ENCODE assay signal across 17 mouse cellular contexts in genomic region chr15:31517186-31517585, GRCm38 (mm10). TPM values are rescaled to one million over a fixed set of nuclear protein-coding genes. Genes with fewer than 3 reads are reported as not detected.
DNase-seq lines count a peak whose midpoint lies in the region; ATAC-seq and TF ChIP-seq lines count a peak whose summit lies in the region.
"Had no signal": no experiment of that assay in that cellular context is flagged by ENCODE, and none has a peak within 500 bp of the region (broad histone marks: within the 10 kb centered on the region; RNA-seq: fewer than 3 reads in every experiment).

No protein-coding gene starts in this region.

- H3K27me3 ChIP-seq in liver, embryonic 11.5 days (replicated peaks; ENCODE audit: control insufficient read depth, insufficient read depth, low read length): no peaks in the 10 kb centered on the region
- no peaks in the 10 kb centered on the region for H3K27me3 ChIP-seq in liver, embryonic 12.5 days (replicated peaks)
- H3K27me3 ChIP-seq: heart, embryonic 15.5 days; hindbrain, embryonic 12.5 days; limb, embryonic 13.5 days; midbrain, embryonic 12.5 days had no signal

- no peak overlapping the region for H3K4me3 ChIP-seq in gastrocnemius, adult 2 months
- H3K4me3 ChIP-seq in liver, embryonic 11.5 days (ENCODE audit: low read depth, low read length): no peak overlapping the region
- no peak overlapping the region for H3K4me3 ChIP-seq in liver, embryonic 12.5 days
- H3K4me3 ChIP-seq: heart, embryonic 15.5 days; hindbrain, embryonic 12.5 days; limb, embryonic 13.5 days; midbrain, embryonic 12.5 days had no signal

- peak; percentile 57 for TF ChIP-seq CTCF in gastrocnemius, adult 2 months (IDR thresholded peaks at IDR 0.05)

- H3K9me3 ChIP-seq in liver, embryonic 11.5 days (ENCODE audit: control insufficient read depth, low read length): no peaks in the 10 kb centered on the region
- no peaks in the 10 kb centered on the region for H3K9me3 ChIP-seq in liver, embryonic 12.5 days (replicated peaks)
- H3K9me3 ChIP-seq: heart, embryonic 15.5 days; hindbrain, embryonic 12.5 days; limb, embryonic 13.5 days; midbrain, embryonic 12.5 days had no signal

- H3K4me1 ChIP-seq in liver, embryonic 11.5 days (replicated peaks; ENCODE audit: control insufficient read depth, insufficient read depth, low read length): peaks cover 8% of the 10 kb centered on the region
- H3K4me1 ChIP-seq in liver, embryonic 12.5 days: peaks cover 61% of the 10 kb centered on the region
- H3K4me1 ChIP-seq: hindbrain, embryonic 12.5 days; limb, embryonic 13.5 days had no signal

- H3K36me3 ChIP-seq in liver, embryonic 11.5 days (ENCODE audit: control insufficient read depth, insufficient read depth, low read length): no peaks in the 10 kb centered on the region
- no peaks in the 10 kb centered on the region for H3K36me3 ChIP-seq in liver, embryonic 12.5 days
- H3K36me3 ChIP-seq: heart, embryonic 15.5 days; hindbrain, embryonic 12.5 days; limb, embryonic 13.5 days; midbrain, embryonic 12.5 days had no signal

- H3K27ac ChIP-seq in gastrocnemius, adult 2 months: no peak overlapping the region
- H3K27ac ChIP-seq in liver, embryonic 11.5 days (ENCODE audit: low read depth, low read length): no peak overlapping the region
- no peak overlapping the region for H3K27ac ChIP-seq in liver, embryonic 12.5 days
- H3K27ac ChIP-seq: heart, embryonic 15.5 days; hindbrain, embryonic 12.5 days; limb, embryonic 13.5 days; midbrain, embryonic 12.5 days had no signal

- ATAC-seq in liver, embryonic 11.5 days (replicated peaks; ENCODE audit: low FRiP score): 0 out of 2 replicates have a peak, but pooled peaks have one; percentile 23
- ATAC-seq in liver, embryonic 12.5 days: no peak
- ATAC-seq in erythroid progenitor cell, adult 5-6 weeks (replicated peaks; ENCODE audit: low FRiP score, poor library complexity, severe bottlenecking): 0 out of 2 replicates have a peak, but pooled peaks have one; percentile 39
- ATAC-seq in megakaryocyte-erythroid progenitor cell, adult 5-6 weeks (replicated peaks; ENCODE audit: low FRiP score, low TSS enrichment, poor library complexity, severe bottlenecking): peak; percentile 54; the same call in 1 of the 2 replicates

- intact Hi-C loops in gastrocnemius, adult 2 months (cut with DNase I): loop anchor here (1.0 kb wide), 1 partner anchor 69 kb away; no protein-coding TSS in a partner anchor
- intact Hi-C loops in gastrocnemius, postnatal 14 days (cut with DNase I; ENCODE audit: low total_unique reads): no loop called here

- 76% methylated on average over 1 of the region's 1 CpGs for WGBS in liver, embryonic 11.5 days
- WGBS in liver, embryonic 12.5 days (ENCODE audit: insufficient replicate concordance): 71% methylated on average over 1 of the region's 1 CpGs

- no peak overlapping the region for H3K4me2 ChIP-seq in liver, embryonic 11.5 days
- H3K4me2 ChIP-seq in liver, embryonic 12.5 days: no peak overlapping the region
- H3K4me2 ChIP-seq: heart, embryonic 15.5 days; hindbrain, embryonic 12.5 days; limb, embryonic 13.5 days; midbrain, embryonic 12.5 days had no signal

- H3K9ac ChIP-seq in liver, embryonic 11.5 days (ENCODE audit: low read depth, low read length): no peak overlapping the region
- H3K9ac ChIP-seq in liver, embryonic 12.5 days: no peak overlapping the region
- H3K9ac ChIP-seq: heart, embryonic 15.5 days; hindbrain, embryonic 12.5 days; limb, embryonic 13.5 days; midbrain, embryonic 12.5 days had no signal

- DNase-seq in gastrocnemius, adult 2 months: no peak
- DNase-seq in gastrocnemius, postnatal 14 days: no peak
- no peak for DNase-seq in liver, embryonic 11.5 days (ENCODE audit: low spot score)
- DNase-seq in thymus, adult 18-20 months: no peak
- DNase-seq in cerebellum, adult 9-10 months: no peak
- DNase-seq: adrenal gland, postnatal 36 days; cerebellum, postnatal 10 days; kidney, adult 11 months; lung, postnatal 14 days; thymus, postnatal 36 days had no signal

RNA-seq across cellular contexts. Expression of gene March6, which starts 13.7 kb away (rescaled TPM):
- total RNA-seq in gastrocnemius, adult 2 months (2021): 100 to 1,000 TPM; 124 to 131 TPM
- total RNA-seq in gastrocnemius, postnatal 14 days (2021): 10 to 100 TPM; 71.2 to 77.3 TPM
- polyA plus RNA-seq in liver, embryonic 11.5 days (2014; fragmentation: Nextera tagmentation; extraction: Ambion mirVana): 35.5 and 36.1 TPM in 2 replicates
- polyA plus RNA-seq in liver, embryonic 12.5 days (2016; fragmentation: Nextera tagmentation; extraction: Ambion mirVana): 22.0 and 22.2 TPM in 2 replicates
- 48.3 and 78.4 TPM in 2 replicates for total RNA-seq in erythroid progenitor cell, adult 5-6 weeks (2015; ENCODE audit: low replicate concordance)
- total RNA-seq in erythroid progenitor cell, adult 5-6 weeks (2017; ENCODE audit: low replicate concordance): 73.2 and 98.7 TPM in 2 replicates
- 57.2 and 60.8 TPM in 2 replicates for total RNA-seq in megakaryocyte-erythroid progenitor cell, adult 5-6 weeks (2014; fragmentation: Nextera tagmentation)
- total RNA-seq in megakaryocyte-erythroid progenitor cell, adult 5-6 weeks (2017): 53.1 and 62.4 TPM in 2 replicates

RNA-seq across cellular contexts. Expression of gene Cmbl, which starts 48.0 kb away (rescaled TPM):
- 10 to 100 TPM; 30.4 to 58.0 TPM for total RNA-seq in gastrocnemius, adult 2 months (2021)
- 10 to 100 TPM; 28.8 to 48.9 TPM for total RNA-seq in gastrocnemius, postnatal 14 days (2021)
- polyA plus RNA-seq in liver, embryonic 11.5 days (2014; fragmentation: Nextera tagmentation; extraction: Ambion mirVana): 2.9 TPM in 2 replicates
- 2.5 and 3.6 TPM in 2 replicates for polyA plus RNA-seq in liver, embryonic 12.5 days (2016; fragmentation: Nextera tagmentation; extraction: Ambion mirVana)
- total RNA-seq in erythroid progenitor cell, adult 5-6 weeks (2015; ENCODE audit: low replicate concordance): 2.5 and 12.2 TPM in 2 replicates
- 7.3 and 8.3 TPM in 2 replicates for total RNA-seq in erythroid progenitor cell, adult 5-6 weeks (2017; ENCODE audit: low replicate concordance)
- not detected in 2 replicates for total RNA-seq in megakaryocyte-erythroid progenitor cell, adult 5-6 weeks (2014; fragmentation: Nextera tagmentation)
- not detected in 2 replicates for total RNA-seq in megakaryocyte-erythroid progenitor cell, adult 5-6 weeks (2017)
